Mouse (Mus musculus) heart, postnatal 36 days (tissue): ENCODE data around the gene Eif2b3. TPM values are rescaled to one million over a fixed set of nuclear protein-coding genes. Genes with fewer than 3 reads are reported as not detected.

Source experiments
- DNase-seq, 2 experiments: peaks; one replicate each; pipeline ENCODE4 v3.0.0; 2021 to 2022
- intact Hi-C: fragments of 180-260 bp; cut with DNase I; formaldehyde crosslinking; loops from one replicate; pipeline ENCODE4 v1.15.1; 2025
- total RNA-seq, 2 experiments: library from RNA; stranded (reverse); gene quantifications; 2 replicates each; pipeline ENCODE4 v1.2.3; 2021

Eif2b3 gene
- total RNA-seq, 2 experiments from 2014 or later, result 15.5 to 18.9 TPM

DNA sequence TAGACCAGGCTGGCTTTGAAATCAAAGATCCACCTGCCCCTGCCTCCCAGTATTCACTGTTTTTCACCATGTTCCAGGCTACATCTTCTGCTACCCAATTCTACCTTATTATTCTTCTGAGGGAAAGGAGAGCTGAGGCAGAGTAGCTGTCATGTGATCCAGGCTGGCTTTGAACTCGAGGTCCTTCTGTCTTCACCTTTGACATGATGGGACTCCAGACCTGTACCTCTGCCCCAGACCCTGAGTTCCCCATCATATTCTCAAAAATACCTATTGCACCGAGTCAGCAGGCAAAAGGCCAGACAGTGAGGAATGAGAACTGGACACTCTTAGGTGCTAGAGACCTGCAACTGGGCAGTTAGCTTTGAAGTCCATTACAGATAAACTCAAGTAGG lies 115.4 kb downstream of the Eif2b3 start:
- intact Hi-C loops, result loop anchor here (2.0 kb wide), 1 partner anchor 140 kb away; the partner anchor contains the start of genes Hectd3 and Urod

DNA sequence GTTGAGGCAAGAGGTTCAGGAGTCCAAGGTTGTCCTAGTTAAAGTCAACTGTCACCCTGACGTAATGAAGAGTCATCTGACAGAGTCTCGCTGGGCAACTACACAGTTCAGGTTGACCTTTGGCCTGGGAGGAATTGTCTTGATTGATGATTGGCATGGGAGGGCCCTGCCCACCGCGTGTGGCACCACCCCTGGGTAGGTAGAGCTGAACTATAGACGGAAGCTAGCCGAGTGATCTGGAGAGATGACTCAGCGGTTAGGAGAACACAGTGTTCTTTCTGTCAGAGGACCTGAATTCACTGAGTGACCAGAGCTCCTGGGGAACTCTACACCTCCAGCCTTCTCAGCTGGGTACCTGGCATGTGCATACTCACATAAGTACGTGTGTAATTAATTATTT lies 116.8 kb downstream of the Eif2b3 start:
- intact Hi-C loops, result loop anchor here (5.0 kb wide), 1 partner anchor 309 kb away; no protein-coding TSS in a partner anchor
- DNase-seq, result no peak

More for the DNA sequence above, 115.4 kb downstream of the Eif2b3 start:
- no peak for DNase-seq

Other genes starting within 250 kb of the Eif2b3 start
- gene Toe1, start 211.8 kb upstream of the Eif2b3 start, total RNA-seq, result 1 to 10 TPM; 8.2 to 8.9 TPM
- gene Mutyh, start 211.7 kb upstream of the Eif2b3 start, total RNA-seq, result 1 to 10 TPM in 1 of 2 experiments, under 1 TPM in 1; 0.60 to 2.0 TPM
- gene Hpdl, start 197.7 kb upstream of the Eif2b3 start, total RNA-seq, result 1 to 10 TPM; 4.3 to 5.1 TPM
- 1 to 10 TPM; 1.1 to 1.4 TPM for gene Zswim5, start 142.0 kb upstream of the Eif2b3 start, total RNA-seq
- 100 to 1,000 TPM; 100 to 101 TPM for gene Urod, start 25.0 kb upstream of the Eif2b3 start, total RNA-seq
- gene Hectd3, start 24.1 kb upstream of the Eif2b3 start, total RNA-seq, result 10 to 100 TPM; 17.3 to 17.4 TPM
- gene Ptch2, start 76.7 kb downstream of the Eif2b3 start, total RNA-seq, result 1 to 10 TPM; 1.3 to 2.3 TPM
- gene Btbd19, start 106.3 kb downstream of the Eif2b3 start, total RNA-seq, result 1 to 10 TPM; 1.8 to 2.4 TPM
- not detected for gene Tctex1d4, start 107.4 kb downstream of the Eif2b3 start, total RNA-seq
- gene Plk3, start 114.6 kb downstream of the Eif2b3 start, total RNA-seq, result 1 to 10 TPM; 1.2 to 2.4 TPM
- 100 to 1,000 TPM; 550 to 602 TPM for gene Rps8, start 136.8 kb downstream of the Eif2b3 start, total RNA-seq
- gene Kif2c, start 163.2 kb downstream of the Eif2b3 start, total RNA-seq, result under 1 TPM; 0.33 to 0.60 TPM
- 10 to 100 TPM; 26.5 to 28.5 TPM for gene Tmem53, start 232.5 kb downstream of the Eif2b3 start, total RNA-seq
- gene Armh1, start 232.7 kb downstream of the Eif2b3 start, total RNA-seq, result not detected